In genomic region chr8:55002398-55002797, GRCm38 (mm10) we compare ENCODE assay signal across 24 mouse cellular contexts. TPM values are rescaled to one million over a fixed set of nuclear protein-coding genes. Genes with fewer than 3 reads are reported as not detected.
DNase-seq lines count a peak whose midpoint lies in the region; ATAC-seq and TF ChIP-seq lines count a peak whose summit lies in the region.
"Had no signal": no experiment of that assay in that cellular context is flagged by ENCODE, and none has a peak within 500 bp of the region (broad histone marks: within the 10 kb centered on the region; RNA-seq: fewer than 3 reads in every experiment).

No protein-coding gene starts in this region.

- DNase-seq in layer of hippocampus, adult 2 months (ENCODE audit: low spot score in 2 of 2), result no peak
- DNase-seq in layer of hippocampus, adult 18-20 months (ENCODE audit: low spot score in 2 of 2), result no peak
- DNase-seq in urinary bladder, adult 2 months (ENCODE audit: low spot score), result no peak
- DNase-seq: adrenal gland, adult 2 months; adrenal gland, postnatal 14 days; cerebellum, adult 11-12 months; cerebellum, adult 9-10 months; cerebellum, postnatal 14 days; gastrocnemius, adult 2 months; gastrocnemius, postnatal 14 days; heart, adult 11 months; kidney, adult 18-20 months had no signal

- no peaks in the 10 kb centered on the region for H3K27me3 ChIP-seq in forebrain, embryonic 15.5 days
- no peaks in the 10 kb centered on the region for H3K27me3 ChIP-seq in forebrain, embryonic 12.5 days
- no peaks in the 10 kb centered on the region for H3K27me3 ChIP-seq in forebrain, embryonic 16.5 days (replicated peaks; ENCODE audit: control insufficient read depth, insufficient read depth, low read length)
- H3K27me3 ChIP-seq: hindbrain, embryonic 12.5 days had no signal

- peaks cover 21% of the 10 kb centered on the region for H3K4me1 ChIP-seq in forebrain, embryonic 15.5 days
- no peaks in the 10 kb centered on the region for H3K4me1 ChIP-seq in forebrain, embryonic 12.5 days
- peaks cover 2% of the 10 kb centered on the region; the same call in 1 of the 2 replicates for H3K4me1 ChIP-seq in forebrain, embryonic 16.5 days (replicated peaks; ENCODE audit: control insufficient read depth, insufficient read depth, low read length)
- H3K4me1 ChIP-seq: hindbrain, embryonic 12.5 days had no signal

- TF ChIP-seq CTCF in layer of hippocampus, adult 2 months (conservative IDR thresholded peaks at IDR 0.05), result no peak

- H3K9ac ChIP-seq in forebrain, embryonic 15.5 days (replicated peaks), result no peak overlapping the region
- H3K9ac ChIP-seq in forebrain, embryonic 12.5 days, result no peak overlapping the region
- H3K9ac ChIP-seq in forebrain, embryonic 16.5 days (replicated peaks; ENCODE audit: low read depth, low read length), result no peak overlapping the region
- H3K9ac ChIP-seq: hindbrain, embryonic 12.5 days had no signal

- no peaks in the 10 kb centered on the region for H3K36me3 ChIP-seq in forebrain, embryonic 15.5 days
- H3K36me3 ChIP-seq in forebrain, embryonic 12.5 days (replicated peaks), result no peaks in the 10 kb centered on the region
- H3K36me3 ChIP-seq in forebrain, embryonic 16.5 days (ENCODE audit: control insufficient read depth, insufficient read depth), result no peaks in the 10 kb centered on the region
- H3K36me3 ChIP-seq: hindbrain, embryonic 12.5 days had no signal

- 66% methylated on average over 1 of the region's 1 CpGs for WGBS in forebrain, embryonic 15.5 days
- 81% methylated on average over 1 of the region's 1 CpGs for WGBS in forebrain, embryonic 12.5 days
- 45% methylated on average over 1 of the region's 1 CpGs for WGBS in forebrain, embryonic 16.5 days

- peak overlapping the region; percentile 86 for H3K27ac ChIP-seq in forebrain, embryonic 15.5 days (replicated peaks)
- H3K27ac ChIP-seq in forebrain, embryonic 12.5 days, result no peak overlapping the region
- peak overlapping the region; percentile 66 for H3K27ac ChIP-seq in layer of hippocampus, adult 2 months
- H3K27ac ChIP-seq in forebrain, embryonic 16.5 days (ENCODE audit: low read length), result peak overlapping the region; percentile 91
- H3K27ac ChIP-seq: gastrocnemius, adult 2 months; hindbrain, embryonic 12.5 days; hindbrain, postnatal 0 days had no signal

- ATAC-seq in forebrain, embryonic 15.5 days (replicated peaks), result peak; percentile 85
- ATAC-seq in forebrain, embryonic 12.5 days (ENCODE audit: low FRiP score), result no peak
- peak; percentile 67 for ATAC-seq in forebrain, embryonic 16.5 days
- ATAC-seq: CD4-positive, CD25-positive, alpha-beta regulatory T cell, adult 4 months; hindbrain, postnatal 0 days; inflammation-experienced regulatory T-cells, adult 6 months; intestine, embryonic 16.5 days had no signal

- no peak overlapping the region for H3K4me2 ChIP-seq in forebrain, embryonic 15.5 days (replicated peaks)
- H3K4me2 ChIP-seq in forebrain, embryonic 12.5 days, result no peak overlapping the region
- no peak overlapping the region for H3K4me2 ChIP-seq in forebrain, embryonic 16.5 days (ENCODE audit: low read length)
- H3K4me2 ChIP-seq: heart, embryonic 11.5 days; hindbrain, embryonic 12.5 days had no signal

- no peaks in the 10 kb centered on the region for H3K9me3 ChIP-seq in forebrain, embryonic 15.5 days
- no peaks in the 10 kb centered on the region for H3K9me3 ChIP-seq in forebrain, embryonic 12.5 days
- no peaks in the 10 kb centered on the region for H3K9me3 ChIP-seq in forebrain, embryonic 16.5 days (ENCODE audit: control insufficient read depth, low read length)
- H3K9me3 ChIP-seq: hindbrain, embryonic 12.5 days had no signal

- no peak overlapping the region for H3K4me3 ChIP-seq in forebrain, embryonic 15.5 days
- no peak overlapping the region for H3K4me3 ChIP-seq in forebrain, embryonic 12.5 days (replicated peaks)
- no peak overlapping the region for H3K4me3 ChIP-seq in layer of hippocampus, adult 2 months
- H3K4me3 ChIP-seq in forebrain, embryonic 16.5 days (replicated peaks; ENCODE audit: low read length), result no peak overlapping the region
- H3K4me3 ChIP-seq: gastrocnemius, adult 2 months; hindbrain, embryonic 12.5 days had no signal

RNA-seq across cellular contexts. Expression of gene Gpm6a, which starts 47.8 kb away (rescaled TPM):
- polyA plus RNA-seq in forebrain, embryonic 15.5 days (2015; fragmentation: Nextera tagmentation; extraction: Ambion mirVana), result 599 and 667 TPM in 2 replicates
- polyA plus RNA-seq in forebrain, embryonic 12.5 days (2016; fragmentation: Nextera tagmentation; extraction: Ambion mirVana), result 207 and 219 TPM in 2 replicates
- 100 to 1,000 TPM; 959 to 981 TPM for total RNA-seq in layer of hippocampus, adult 2 months (2021)
- total RNA-seq in layer of hippocampus, adult 18-20 months (2021), result 100 to 1,000 TPM; 921 to 952 TPM
- 739 and 853 TPM in 2 replicates for polyA plus RNA-seq in forebrain, embryonic 16.5 days (2015; fragmentation: Nextera tagmentation; extraction: Ambion mirVana)
- 6.5 and 8.7 TPM in 2 replicates for polyA plus RNA-seq in urinary bladder, adult 2 months (2012; rRNA removed)
- total RNA-seq: hematopoietic stem cell, adult 5-6 weeks; MEL had no signal
- polyA plus RNA-seq: C2C12; CD4-positive, CD25-positive, alpha-beta regulatory T cell, adult 4 months had no signal

Comparison
In these comparisons a context has a peak if more than half of its experiments do, and no peak if none do; other contexts are left out.
1. RNA of gene Gpm6a, which starts 47.8 kb away (polyA plus RNA-seq): 739 to 853 TPM in forebrain, embryonic 16.5 days, 599 to 667 TPM in forebrain, embryonic 15.5 days and 207 to 219 TPM in forebrain, embryonic 12.5 days; 6.5 to 8.7 TPM in urinary bladder, adult 2 months; every median in the first group is over 10 times any median in the second.